Mouse (Mus musculus): ENCODE data around the gene Acads. TPM values are rescaled to one million over a fixed set of nuclear protein-coding genes. Genes with fewer than 3 reads are reported as not detected.
"Not testable (repeated sequence)": the region's sequence is repeated elsewhere in the genome, so short reads cannot be mapped to it uniquely, and the experiment has no call there.

Gene Acads
- polyA plus RNA-seq, 1 experiment from 2014 or later = 27.7 TPM

DNA sequence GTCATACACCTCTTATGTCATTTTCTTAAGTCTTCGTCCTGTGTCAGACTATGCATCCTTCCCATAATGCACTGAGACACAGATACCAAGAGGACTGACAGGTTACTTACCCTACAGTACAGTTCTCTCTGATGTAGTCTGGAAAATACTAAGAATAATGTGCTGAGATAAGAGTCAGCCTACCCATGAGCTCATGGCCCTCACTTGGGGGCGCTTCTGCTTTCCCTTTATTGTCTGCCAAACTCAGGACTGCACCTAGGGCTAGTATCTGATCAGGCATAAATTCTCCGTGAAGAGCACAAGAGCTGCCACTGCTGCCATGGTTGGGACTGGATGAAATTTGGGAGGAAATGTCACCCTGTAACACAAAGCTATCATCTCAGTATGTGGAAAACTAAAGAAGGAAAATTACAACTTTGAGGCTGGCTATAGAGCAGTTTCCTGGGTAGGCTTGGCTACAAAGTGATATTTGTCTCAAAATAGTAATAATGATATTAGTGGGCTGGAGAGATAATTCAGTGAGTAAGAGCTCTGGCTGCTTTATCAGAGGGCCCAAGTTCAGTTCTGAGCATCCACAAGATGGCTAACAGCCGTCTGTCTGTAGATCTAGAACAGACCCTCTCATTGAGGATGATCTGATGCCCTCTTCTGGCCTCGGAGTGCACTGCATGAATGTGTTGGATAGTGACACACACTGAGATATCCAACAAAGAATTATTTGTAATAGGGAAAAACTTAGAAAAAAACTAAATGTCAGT, 42.8 kb downstream of the Acads start:
- H3K9me3 ChIP-seq (replicated peaks) = no peaks in the 10 kb centered on the region
- H3K4me1 ChIP-seq = peaks cover 8% of the 10 kb centered on the region
- no peak overlapping the region for H3K27ac ChIP-seq
- no peak for ATAC-seq
- H3K9ac ChIP-seq = no peak overlapping the region
- no peak overlapping the region for H3K4me3 ChIP-seq
- no peak overlapping the region for H3K4me2 ChIP-seq
- H3K27me3 ChIP-seq = no peaks in the 10 kb centered on the region
- H3K36me3 ChIP-seq (ENCODE audit: poor library complexity, severe bottlenecking) = peaks cover 19% of the 10 kb centered on the region
- WGBS = 59% methylated on average over 5 of the region's 5 CpGs

GRCm38 (mm10) chr5:115074749-115075148, 44.4 kb downstream of the Acads start:
- H3K36me3 ChIP-seq (ENCODE audit: poor library complexity, severe bottlenecking) = peaks cover 19% of the 10 kb centered on the region
- no peak for ATAC-seq
- no peak overlapping the region for H3K27ac ChIP-seq
- no peak overlapping the region for H3K4me3 ChIP-seq
- no peak overlapping the region for H3K9ac ChIP-seq
- H3K4me1 ChIP-seq = peaks cover 11% of the 10 kb centered on the region
- no peaks in the 10 kb centered on the region for H3K27me3 ChIP-seq
- H3K4me2 ChIP-seq = no peak overlapping the region
- no peaks in the 10 kb centered on the region for H3K9me3 ChIP-seq (replicated peaks)
- WGBS = 77% methylated on average over 4 of the region's 4 CpGs

GRCm38 (mm10) chr5:115073306-115073705, 45.8 kb downstream of the Acads start:
- not testable (repeated sequence) for H3K4me3 ChIP-seq; H3K9me3 ChIP-seq (replicated peaks); H3K27ac ChIP-seq; H3K9ac ChIP-seq; ATAC-seq; H3K27me3 ChIP-seq; H3K4me2 ChIP-seq
- Histone ChIP-seq H3K4me1 (peaks cover 11% of the 10 kb centered on the region), H3K36me3 (ENCODE audit: poor library complexity, severe bottlenecking) (peaks cover 19% of the 10 kb centered on the region)
- WGBS = 83% methylated on average over 8 of the region's 8 CpGs

DNA sequence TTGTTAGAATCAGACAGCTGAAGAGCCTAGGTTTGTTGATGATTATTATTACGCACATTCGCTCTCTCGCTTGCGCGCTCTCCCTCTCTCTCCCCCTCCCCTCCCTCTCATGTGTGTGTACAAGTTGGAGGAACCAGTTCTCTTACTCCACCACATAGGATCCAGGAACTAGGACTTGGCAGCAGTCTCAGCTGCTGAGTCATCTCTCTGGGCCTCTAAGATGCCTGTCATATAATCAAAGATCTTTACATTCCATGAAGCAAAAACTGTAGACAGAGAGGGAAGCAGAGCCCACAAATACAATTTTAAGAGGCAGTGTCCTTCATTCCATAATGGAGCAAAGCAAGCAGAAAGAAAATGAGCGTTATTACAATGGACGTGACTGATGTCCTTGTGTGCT, 47.0 kb downstream of the Acads start:
- no peaks in the 10 kb centered on the region for H3K27me3 ChIP-seq
- no peak for ATAC-seq
- H3K9me3 ChIP-seq (replicated peaks) = no peaks in the 10 kb centered on the region
- no peak overlapping the region for H3K4me3 ChIP-seq
- no peak overlapping the region for H3K4me2 ChIP-seq
- H3K27ac ChIP-seq = no peak overlapping the region
- no peak overlapping the region for H3K9ac ChIP-seq
- peaks cover 19% of the 10 kb centered on the region for H3K36me3 ChIP-seq (ENCODE audit: poor library complexity, severe bottlenecking)
- H3K4me1 ChIP-seq = peaks cover 11% of the 10 kb centered on the region
- WGBS = 85% methylated on average over 7 of the region's 7 CpGs

DNA sequence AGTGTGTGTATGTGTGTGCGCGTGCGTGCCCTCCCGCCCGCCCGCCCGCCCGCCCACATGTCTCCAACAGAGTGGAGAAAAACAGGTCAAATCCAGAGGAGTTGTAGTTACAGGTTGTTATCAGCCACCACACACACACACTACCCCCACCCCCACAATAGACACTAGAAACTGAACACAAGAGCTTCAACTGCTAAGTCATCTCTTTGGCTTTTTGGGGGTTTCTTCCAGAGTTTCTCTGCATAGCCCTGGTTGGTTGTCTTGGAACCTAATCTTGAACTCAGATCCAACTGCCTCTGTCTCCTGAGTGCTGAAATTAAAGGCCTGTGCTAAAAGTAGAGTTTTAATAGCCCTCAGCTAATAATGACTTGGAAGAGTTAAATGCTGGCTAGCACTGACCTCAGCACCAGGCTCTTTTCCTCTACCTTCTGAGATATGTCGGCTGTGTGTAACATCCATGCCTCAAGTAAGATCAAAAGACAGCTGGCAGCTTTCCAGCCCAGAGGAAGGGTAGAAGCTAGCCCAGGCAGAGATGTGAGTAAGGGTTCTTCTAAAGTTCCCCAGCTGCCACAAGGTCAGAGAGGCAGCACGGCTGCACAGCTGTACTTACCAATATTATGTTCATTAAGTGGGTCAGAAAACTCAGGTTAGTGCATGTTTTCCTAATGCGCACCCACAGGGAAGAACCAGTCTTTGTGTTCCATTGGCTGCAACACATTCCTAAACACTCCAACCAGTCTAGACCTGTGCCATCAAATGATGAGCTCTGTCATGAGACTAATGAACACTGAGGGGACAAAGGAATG, 47.8 kb downstream of the Acads start:
- Histone ChIP-seq H3K27ac (no peak overlapping the region), H3K9me3 (replicated peaks) (no peaks in the 10 kb centered on the region), H3K36me3 (ENCODE audit: poor library complexity, severe bottlenecking) (peaks cover 19% of the 10 kb centered on the region), H3K4me3 (no peak overlapping the region), H3K4me1 (peaks cover 11% of the 10 kb centered on the region), H3K9ac (no peak overlapping the region), H3K27me3 (no peaks in the 10 kb centered on the region), H3K4me2 (no peak overlapping the region)
- 86% methylated on average over 11 of the region's 11 CpGs for WGBS
- no peak for ATAC-seq

GRCm38 (mm10) chr5:115070457-115070856, 48.7 kb downstream of the Acads start:
- Histone ChIP-seq H3K4me3 (no peak overlapping the region), H3K4me2 (no peak overlapping the region), H3K9ac (no peak overlapping the region), H3K27ac (no peak overlapping the region), H3K27me3 (no peaks in the 10 kb centered on the region), H3K9me3 (replicated peaks) (no peaks in the 10 kb centered on the region), H3K4me1 (peaks cover 11% of the 10 kb centered on the region), H3K36me3 (ENCODE audit: poor library complexity, severe bottlenecking) (peaks cover 13% of the 10 kb centered on the region)
- 100% methylated on average over 2 of the region's 2 CpGs for WGBS
- ATAC-seq = no peak

GRCm38 (mm10) chr5:115069611-115070010, 49.5 kb downstream of the Acads start:
- Histone ChIP-seq H3K36me3 (ENCODE audit: poor library complexity, severe bottlenecking) (peaks cover 5% of the 10 kb centered on the region), H3K9ac (no peak overlapping the region), H3K9me3 (replicated peaks) (no peaks in the 10 kb centered on the region), H3K27me3 (no peaks in the 10 kb centered on the region), H3K27ac (no peak overlapping the region), H3K4me2 (no peak overlapping the region), H3K4me1 (peaks cover 11% of the 10 kb centered on the region), H3K4me3 (no peak overlapping the region)
- no peak for ATAC-seq
- WGBS = 92% methylated on average over 3 of the region's 3 CpGs

- Histone ChIP-seq H3K27ac (no peak overlapping the region), H3K27me3 (no peaks in the 10 kb centered on the region), H3K9me3 (replicated peaks) (no peaks in the 10 kb centered on the region), H3K4me3 (no peak overlapping the region), H3K4me2 (no peak overlapping the region), H3K4me1 (peaks cover 11% of the 10 kb centered on the region), H3K36me3 (ENCODE audit: poor library complexity, severe bottlenecking) (peaks cover 9% of the 10 kb centered on the region), H3K9ac (no peak overlapping the region)
- ATAC-seq = no peak
- WGBS = 89% methylated on average over 11 of the region's 11 CpGs
Observed at GRCm38 (mm10) chr5:115068671-115069421, 50.3 kb downstream of the Acads start.

GRCm38 (mm10) chr5:115066245-115066644, 52.9 kb downstream of the Acads start:
- H3K4me1 ChIP-seq = peaks cover 2% of the 10 kb centered on the region
- H3K4me3 ChIP-seq = no peak overlapping the region

GRCm38 (mm10) chr5:115063391-115063790, 55.8 kb downstream of the Acads start:
- H3K27ac ChIP-seq = no peak overlapping the region
- peaks cover 24% of the 10 kb centered on the region for H3K36me3 ChIP-seq (ENCODE audit: poor library complexity, severe bottlenecking)
- H3K9me3 ChIP-seq (replicated peaks) = no peaks in the 10 kb centered on the region
- WGBS = 87% methylated on average over 7 of the region's 7 CpGs
- no peaks in the 10 kb centered on the region for H3K27me3 ChIP-seq
- H3K9ac ChIP-seq = no peak overlapping the region
- no peak overlapping the region for H3K4me2 ChIP-seq
- no peak overlapping the region for H3K4me3 ChIP-seq
- no peak for ATAC-seq
- H3K4me1 ChIP-seq = no peaks in the 10 kb centered on the region

More at GRCm38 (mm10) chr5:115066245-115066644, 52.9 kb downstream of the Acads start:
- H3K4me2 ChIP-seq = no peak overlapping the region
- no peak for ATAC-seq
- H3K27ac ChIP-seq = no peak overlapping the region
- H3K27me3 ChIP-seq = no peaks in the 10 kb centered on the region
- no peak overlapping the region for H3K9ac ChIP-seq
- 78% methylated on average over 4 of the region's 4 CpGs for WGBS
- H3K9me3 ChIP-seq (replicated peaks) = no peaks in the 10 kb centered on the region
- peaks cover 24% of the 10 kb centered on the region for H3K36me3 ChIP-seq (ENCODE audit: poor library complexity, severe bottlenecking)

DNA sequence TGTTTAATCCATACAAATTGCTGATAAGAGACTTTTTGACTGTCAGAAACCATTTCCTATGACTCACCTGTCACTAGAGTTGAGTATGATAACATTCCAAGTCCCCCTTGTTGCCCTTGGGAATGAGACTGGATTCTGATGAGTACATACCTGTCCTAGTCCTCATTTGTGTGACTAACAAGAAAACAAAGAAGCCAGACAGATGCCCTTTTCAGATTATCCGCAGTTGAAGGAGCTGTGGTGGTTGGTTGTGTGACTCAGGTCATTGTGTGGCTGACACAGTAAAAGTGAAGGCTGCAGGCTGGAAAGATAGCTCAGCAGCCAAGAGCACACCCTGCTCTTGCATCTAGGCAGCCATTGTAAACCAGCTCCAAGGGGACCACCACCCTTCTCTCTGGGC, 56.6 kb downstream of the Acads start:
- H3K36me3 ChIP-seq (ENCODE audit: poor library complexity, severe bottlenecking) = peaks cover 24% of the 10 kb centered on the region
- no peaks in the 10 kb centered on the region for H3K4me1 ChIP-seq
- no peak overlapping the region for H3K4me2 ChIP-seq
- ATAC-seq = no peak
- no peaks in the 10 kb centered on the region for H3K9me3 ChIP-seq (replicated peaks)
- no peak overlapping the region for H3K4me3 ChIP-seq
- no peaks in the 10 kb centered on the region for H3K27me3 ChIP-seq
- H3K27ac ChIP-seq = no peak overlapping the region
- 81% methylated on average over 1 of the region's 1 CpGs for WGBS
- H3K9ac ChIP-seq = no peak overlapping the region

DNA sequence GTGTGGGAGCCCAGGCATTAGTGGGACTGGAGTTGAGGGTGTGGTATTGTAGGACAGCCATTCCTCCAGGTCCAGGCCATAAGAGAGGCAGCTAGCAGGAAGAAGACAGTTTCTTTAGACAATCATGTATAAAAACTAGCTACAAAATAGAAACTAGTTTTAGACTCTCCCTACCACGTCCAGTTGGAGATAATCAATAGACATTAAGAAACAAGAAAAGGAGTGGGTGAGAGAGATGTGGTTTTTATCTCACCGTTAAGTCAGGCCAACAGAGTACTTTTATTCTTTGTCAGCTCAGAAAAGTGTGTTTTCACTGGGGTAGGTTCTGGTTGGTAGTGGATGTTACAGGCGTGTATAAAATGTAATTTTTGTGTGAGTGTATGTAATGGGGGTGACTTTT, 58.2 kb downstream of the Acads start:
- 95% methylated on average over 3 of the region's 3 CpGs for WGBS

More for the DNA sequence above, 58.2 kb downstream of the Acads start:
- no peak overlapping the region for H3K27ac ChIP-seq
- no peak overlapping the region for H3K4me2 ChIP-seq
- no peaks in the 10 kb centered on the region for H3K9me3 ChIP-seq (replicated peaks)
- ATAC-seq = no peak
- no peak overlapping the region for H3K9ac ChIP-seq
- H3K27me3 ChIP-seq = no peaks in the 10 kb centered on the region
- H3K36me3 ChIP-seq (ENCODE audit: poor library complexity, severe bottlenecking) = peaks cover 24% of the 10 kb centered on the region
- no peaks in the 10 kb centered on the region for H3K4me1 ChIP-seq
- H3K4me3 ChIP-seq = no peak overlapping the region

Measured in forebrain, embryonic 13.5 days (tissue).